Mouse (Mus musculus) urinary bladder, adult 18-20 months (tissue): Measurements from ENCODE around the gene Pdzd2.

Source experiments
- DNase-seq, 2 experiments: peaks; one replicate each; pipeline ENCODE4 v3.0.0; 2022; ENCODE audit warnings: low spot score in 2 of 2, mixed read lengths in 2 of 2

The Pdzd2 gene

GRCm38 (mm10) chr15:12732613-12733012, 7.1 kb downstream of the Pdzd2 start:
- DNase-seq: no peak

- DNase-seq: no peak
These were observed 11.3 kb downstream of the Pdzd2 start for GRCm38 (mm10) chr15:12728381-12728780.

- no peak for DNase-seq
These were observed 14.5 kb downstream of the Pdzd2 start for GRCm38 (mm10) chr15:12725256-12725655.

GRCm38 (mm10) chr15:12721684-12722500, 17.8 kb downstream of the Pdzd2 start:
- no peak for DNase-seq

- DNase-seq: no peak
These were observed 20.9 kb downstream of the Pdzd2 start for GRCm38 (mm10) chr15:12718819-12719218.

- DNase-seq: no peak
These were observed 22.3 kb downstream of the Pdzd2 start for GRCm38 (mm10) chr15:12717410-12717809.

- no peak for DNase-seq
These were observed 22.8 kb downstream of the Pdzd2 start for GRCm38 (mm10) chr15:12716881-12717280.

GRCm38 (mm10) chr15:12714322-12714721, 25.4 kb downstream of the Pdzd2 start:
- no peak for DNase-seq

GRCm38 (mm10) chr15:12713216-12713615, 26.5 kb downstream of the Pdzd2 start:
- DNase-seq: no peak

GRCm38 (mm10) chr15:12710036-12710435, 29.7 kb downstream of the Pdzd2 start:
- no peak for DNase-seq

GRCm38 (mm10) chr15:12708297-12708696, 31.4 kb downstream of the Pdzd2 start:
- no peak for DNase-seq

GRCm38 (mm10) chr15:12706902-12707301, 32.8 kb downstream of the Pdzd2 start:
- DNase-seq: no peak

GRCm38 (mm10) chr15:12700367-12700766, 39.4 kb downstream of the Pdzd2 start:
- no peak for DNase-seq

GRCm38 (mm10) chr15:12697741-12698140, 42.0 kb downstream of the Pdzd2 start:
- DNase-seq: no peak

GRCm38 (mm10) chr15:12696889-12697288, 42.8 kb downstream of the Pdzd2 start:
- DNase-seq: no peak

GRCm38 (mm10) chr15:12689716-12690381, 49.9 kb downstream of the Pdzd2 start:
- DNase-seq: no peak

- DNase-seq: no peak
These were observed 57.2 kb downstream of the Pdzd2 start for GRCm38 (mm10) chr15:12682549-12682948.

- no peak for DNase-seq
These were observed 57.8 kb downstream of the Pdzd2 start for GRCm38 (mm10) chr15:12681891-12682290.

GRCm38 (mm10) chr15:12680750-12681149, 59.0 kb downstream of the Pdzd2 start:
- no peak for DNase-seq

- no peak for DNase-seq
These were observed 59.7 kb downstream of the Pdzd2 start for GRCm38 (mm10) chr15:12679996-12680395.

GRCm38 (mm10) chr15:12678540-12679112, 61.1 kb downstream of the Pdzd2 start:
- DNase-seq: no peak

GRCm38 (mm10) chr15:12675366-12675765, 64.4 kb downstream of the Pdzd2 start:
- no peak for DNase-seq

- no peak for DNase-seq
These were observed 65.7 kb downstream of the Pdzd2 start for GRCm38 (mm10) chr15:12674026-12674425.
